Mouse (Mus musculus): ENCODE data around the gene Magea1. TPM values are rescaled to one million over a fixed set of nuclear protein-coding genes. Genes with fewer than 3 reads are reported as not detected.
"Not testable (repeated sequence)": the region's sequence is repeated elsewhere in the genome, so short reads cannot be mapped to it uniquely, and the experiment has no call there.

The Magea1 gene
- not detected for total RNA-seq (2021)
- long read RNA-seq, experiment 1: 0 reads
- long read RNA-seq, experiment 2: 0 reads

- intact Hi-C loops (cut with DNase I); DNase-seq: not testable (repeated sequence)
Measured at GRCm38 (mm10) chrX:155089693-155090092, at the start of gene Magea1. Gene Magea1 (minus strand): TSS chrX:155089793.

- DNase-seq; intact Hi-C loops (cut with DNase I): not testable (repeated sequence)
Measured at GRCm38 (mm10) chrX:155128312-155128711, 38.7 kb upstream of the Magea1 start, which contains the start of gene Cldn34b2. Gene Cldn34b2 (minus strand): TSS chrX:155128412.

DNA sequence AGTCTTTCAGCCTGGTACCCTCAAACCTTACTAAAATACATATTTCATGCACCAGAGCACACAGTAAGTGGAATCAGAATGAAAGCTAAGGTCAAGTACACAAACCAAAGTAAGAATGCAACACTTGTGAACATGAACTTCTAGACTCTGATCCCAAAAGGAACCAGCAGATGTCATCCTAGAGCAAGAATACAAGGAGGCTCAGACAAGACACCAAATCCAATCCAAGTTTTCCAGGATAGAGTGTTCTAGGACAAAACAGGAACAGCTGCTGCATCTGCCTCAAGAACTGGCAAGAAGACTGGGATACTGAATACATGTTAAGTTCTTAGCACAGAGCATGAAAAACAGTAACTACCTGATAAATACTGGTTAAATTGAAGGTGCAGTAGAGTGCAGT lies 8.4 kb upstream of the Magea1 start:
- intact Hi-C loops (cut with DNase I): no loop called here
- DNase-seq: peak; percentile 1 to 12

DNA sequence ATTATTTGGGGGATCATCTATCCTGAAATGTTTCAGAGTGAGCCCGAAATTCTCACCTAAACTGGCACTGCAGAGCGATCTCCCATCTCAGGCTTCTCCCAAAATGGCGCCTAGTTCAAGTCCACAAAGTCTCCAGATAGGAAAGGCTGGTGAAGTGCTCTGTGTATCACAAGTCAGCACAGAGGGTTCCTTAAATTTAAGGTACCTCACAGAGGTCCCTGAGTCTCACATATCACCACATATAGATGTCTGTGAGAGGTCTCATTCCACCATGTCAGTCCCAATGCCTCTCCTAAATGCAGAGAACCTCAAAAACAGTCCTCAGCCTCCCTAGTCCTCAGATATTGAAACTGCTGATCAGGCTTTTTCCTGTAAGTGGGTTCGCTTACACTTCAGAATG lies 4.0 kb upstream of the Magea1 start, which contains the start of gene Magea2:
Gene Magea2, minus strand, starts transcription at position 101 of the 400 bp plus-strand sequence.
- DNase-seq; intact Hi-C loops (cut with DNase I): not testable (repeated sequence)

GRCm38 (mm10) chrX:155063045-155063444 lies 26.5 kb downstream of the Magea1 start, which contains the start of gene Magea5:
Gene Magea5 (minus strand): TSS chrX:155063145.
- intact Hi-C loops (cut with DNase I); DNase-seq: not testable (repeated sequence)

Other genes starting within 250 kb of the Magea1 start
- gene Cldn34b1, start 199.5 kb downstream of the Magea1 start, total RNA-seq (2021): not detected
- gene Magea6, start 153.8 kb downstream of the Magea1 start, total RNA-seq (2021): not detected
- not detected for gene Magea3, start 140.3 kb downstream of the Magea1 start, total RNA-seq (2021)
- gene Magea8, start 93.9 kb downstream of the Magea1 start, total RNA-seq (2021): not detected
- not detected for gene Magea5, start 26.6 kb downstream of the Magea1 start, total RNA-seq (2021)
- gene Magea2, start 3.9 kb upstream of the Magea1 start, total RNA-seq (2021): not detected
- gene Cldn34b2, start 38.6 kb upstream of the Magea1 start, total RNA-seq (2021): not detected
- gene Sat1, start 126.7 kb upstream of the Magea1 start, total RNA-seq (2021): 10 to 100 TPM; 40.9 to 41.6 TPM
- 10 to 100 TPM; 28.8 to 30.1 TPM for gene Acot9, start 172.7 kb upstream of the Magea1 start, total RNA-seq (2021)

Measured in heart, postnatal 14 days (tissue).